Mouse (Mus musculus) gonadal fat pad, adult 2 months (tissue): ENCODE data around the gene Zdbf2. TPM values are rescaled to one million over a fixed set of nuclear protein-coding genes. Genes with fewer than 3 reads are reported as not detected.

Experiments used
- DNase-seq: peaks from one replicate; pipeline ENCODE4 v3.0.0-alpha.2; 2012; ENCODE audit warnings: low read depth
- polyA plus RNA-seq: library from polyadenylated mRNA; depleted of rRNA; stranded (reverse); fragments of >200 nt; gene quantifications from 2 replicates; pipeline ENCODE4 v1.2.3, GENCODE M21; 2012; rRNA removed

The Zdbf2 gene
- 0.14 and 0.32 TPM in 2 replicates for polyA plus RNA-seq

DNA sequence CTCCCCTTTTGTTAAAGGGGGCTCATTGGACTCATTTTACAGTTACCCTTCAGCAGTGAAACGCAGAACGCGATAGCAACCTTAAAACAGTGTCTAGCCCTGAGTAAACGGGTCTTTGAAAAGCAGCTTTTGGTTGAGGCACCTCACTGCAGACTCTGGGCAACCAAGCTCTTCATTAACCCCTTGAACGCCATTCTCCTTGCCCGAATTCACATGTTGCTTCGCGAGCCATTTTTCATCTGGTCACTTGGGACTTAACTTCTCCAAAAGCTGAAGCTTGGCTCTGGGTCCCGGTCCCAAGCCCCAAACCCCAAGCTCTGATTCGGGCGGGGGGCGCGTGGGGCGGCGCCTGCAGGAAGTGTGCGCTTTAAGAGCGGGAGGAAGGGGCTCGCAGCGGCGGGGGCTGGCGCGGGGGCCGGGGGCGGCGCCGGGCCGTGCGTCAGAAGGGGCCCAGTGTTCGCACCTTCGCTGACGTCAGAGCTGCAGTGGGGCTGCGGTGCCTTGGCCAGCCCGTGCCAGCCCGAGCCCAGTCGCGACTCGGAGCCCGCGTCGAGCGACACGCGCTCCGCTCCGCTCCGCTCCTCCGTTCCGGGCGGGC, at the start of gene Zdbf2:
Gene Zdbf2 (plus strand): TSS at position 525 of the 598 bp plus-strand sequence.
- DNase-seq = no peak

DNA sequence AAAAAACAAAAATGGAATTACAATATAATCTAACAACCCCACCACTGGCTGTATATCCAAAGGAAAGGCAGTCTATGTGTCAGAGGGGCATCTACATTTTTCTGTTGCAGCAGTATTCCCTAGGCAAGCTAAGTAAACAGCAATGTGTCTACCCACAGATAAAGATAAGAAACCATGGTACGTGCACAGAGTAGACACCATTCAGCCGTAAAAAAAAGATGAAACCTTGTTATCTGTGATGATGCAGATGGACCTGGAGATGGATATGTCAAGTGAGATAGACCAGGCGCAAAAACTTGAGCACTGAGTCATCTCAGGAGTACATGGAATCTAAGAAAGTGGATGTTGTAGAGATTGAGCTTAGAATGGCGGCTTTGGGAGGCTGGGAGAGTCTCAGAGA, 48.1 kb upstream of the Zdbf2 start:
- no peak for DNase-seq

DNA sequence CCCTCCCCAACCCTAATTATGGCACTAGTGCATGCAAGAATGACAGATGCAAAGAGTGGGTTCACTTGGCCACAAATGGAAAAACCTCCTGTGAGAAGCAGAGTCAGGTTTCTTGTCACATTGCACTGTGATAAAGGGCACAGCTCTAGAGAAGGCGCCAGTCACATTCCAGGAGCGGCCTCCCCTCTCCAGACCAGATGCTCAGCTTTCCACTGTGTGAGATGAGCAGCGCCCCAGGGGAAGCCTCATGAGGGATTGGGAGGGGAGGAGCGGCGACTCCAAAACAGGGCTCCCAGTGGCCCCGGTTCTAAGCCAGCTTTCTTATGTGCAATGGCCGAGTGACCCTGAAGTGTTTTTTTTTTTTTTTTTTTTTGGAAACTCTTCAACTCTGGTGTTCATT, 47.2 kb upstream of the Zdbf2 start:
- no peak for DNase-seq

DNA sequence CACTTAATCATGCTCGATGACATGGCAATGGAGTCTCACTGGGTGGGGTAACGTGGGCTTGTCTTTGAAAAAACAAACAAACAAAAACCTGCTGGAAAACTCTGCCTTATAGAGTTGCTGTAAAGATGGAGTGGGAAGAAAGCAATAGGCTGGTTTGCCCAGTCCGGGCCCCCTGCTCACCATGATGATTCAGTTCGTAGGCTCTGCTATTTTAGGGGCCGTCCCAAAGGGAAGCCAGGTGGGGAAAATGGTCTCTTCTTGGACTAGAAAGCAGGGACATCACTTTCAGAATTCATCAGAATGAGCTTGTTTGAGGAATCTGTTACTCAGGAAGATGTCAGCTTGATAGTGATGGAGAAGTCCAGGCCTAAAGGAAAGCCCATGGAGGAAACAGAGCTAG, 45.8 kb upstream of the Zdbf2 start:
- DNase-seq = no peak

DNA sequence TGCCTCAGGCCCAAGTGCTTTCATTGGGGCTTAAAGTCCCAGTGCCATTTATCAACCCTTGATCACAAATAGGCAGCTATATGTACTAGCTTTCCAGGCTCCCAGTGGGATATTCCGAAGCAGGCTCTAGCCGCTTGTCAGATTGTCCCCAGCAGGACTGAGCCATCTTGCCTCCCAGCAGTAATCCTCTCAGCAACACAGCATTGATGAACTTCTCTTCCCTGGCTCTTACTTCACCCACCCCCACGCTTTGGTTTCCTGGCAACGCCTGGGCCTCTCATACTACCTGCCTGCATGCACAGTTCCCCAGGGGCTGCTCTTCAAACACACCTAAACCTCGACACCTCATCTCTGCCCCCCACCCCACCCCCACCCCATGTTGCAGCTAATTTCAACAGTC, 35.7 kb upstream of the Zdbf2 start:
- DNase-seq = no peak

DNA sequence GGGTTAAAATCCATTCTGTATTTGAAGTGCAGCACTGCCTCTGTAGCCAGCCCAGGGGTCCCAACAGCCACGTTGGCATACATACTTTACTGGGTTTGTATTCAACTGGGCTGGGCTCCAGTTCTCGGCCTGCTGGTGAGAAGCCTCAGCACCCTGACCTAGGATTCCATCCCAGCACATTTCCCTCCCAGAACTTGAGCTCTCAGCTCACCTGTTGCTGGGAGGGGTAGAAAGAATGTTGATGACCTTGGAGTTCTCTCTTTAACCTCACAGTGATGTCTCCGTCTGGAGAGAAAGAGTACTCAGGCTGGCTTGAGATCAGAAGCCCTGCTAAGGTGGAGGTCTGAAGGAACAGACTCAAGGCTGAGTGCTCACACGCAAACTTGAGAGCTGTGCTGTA, 33.8 kb upstream of the Zdbf2 start:
- DNase-seq = no peak

GRCm38 (mm10) chr1:63239751-63240150, 33.3 kb upstream of the Zdbf2 start:
- DNase-seq = no peak

GRCm38 (mm10) chr1:63243854-63244253, 29.2 kb upstream of the Zdbf2 start:
- DNase-seq = no peak

- no peak for DNase-seq
Measured at GRCm38 (mm10) chr1:63246862-63247521, 26.1 kb upstream of the Zdbf2 start.

GRCm38 (mm10) chr1:63247831-63248359, 25.2 kb upstream of the Zdbf2 start:
- DNase-seq = no peak

DNA sequence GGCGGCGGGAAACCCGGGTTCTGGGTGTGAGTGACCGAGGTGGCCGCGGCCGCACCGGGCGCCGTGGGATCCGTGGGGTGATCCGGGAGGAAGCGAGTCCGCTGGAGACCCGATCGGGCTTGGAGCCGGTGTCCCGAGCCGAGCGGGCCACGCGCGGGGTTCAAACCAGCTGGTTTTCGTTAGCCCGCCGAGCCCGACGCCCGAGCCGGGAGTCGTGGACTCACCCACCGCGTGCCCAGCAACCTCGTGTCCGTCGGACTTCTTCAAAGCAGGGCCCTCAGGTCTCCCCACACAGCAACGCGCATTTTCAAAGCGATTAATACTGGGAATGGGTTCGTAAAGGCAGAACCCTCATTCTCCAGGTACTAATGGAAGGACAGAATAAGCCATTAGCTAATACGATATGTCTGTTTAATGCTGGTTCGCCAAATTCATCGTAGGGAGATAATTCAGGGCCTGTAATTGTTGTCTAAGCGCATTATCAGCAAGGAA, 24.7 kb upstream of the Zdbf2 start:
- no peak for DNase-seq

DNA sequence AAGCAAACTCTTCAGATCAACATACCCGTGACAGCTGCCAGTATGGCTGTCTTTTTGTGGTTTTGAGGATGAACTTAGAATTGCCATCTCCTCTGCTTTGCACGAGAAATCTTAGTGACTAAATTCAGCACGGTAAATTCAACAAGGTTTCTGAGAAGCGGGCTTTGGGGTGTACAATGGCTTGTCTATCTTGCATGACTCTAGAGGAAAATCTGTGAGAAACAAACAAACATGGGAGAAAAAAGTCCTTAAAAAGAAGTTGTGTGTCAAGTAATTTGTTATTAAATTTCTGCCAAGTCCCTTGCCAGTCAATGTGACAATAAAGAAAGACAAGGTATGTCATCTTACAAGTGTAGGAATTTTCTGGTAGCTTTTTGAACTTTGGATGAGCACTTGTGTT, 23.8 kb upstream of the Zdbf2 start:
- DNase-seq = no peak

DNA sequence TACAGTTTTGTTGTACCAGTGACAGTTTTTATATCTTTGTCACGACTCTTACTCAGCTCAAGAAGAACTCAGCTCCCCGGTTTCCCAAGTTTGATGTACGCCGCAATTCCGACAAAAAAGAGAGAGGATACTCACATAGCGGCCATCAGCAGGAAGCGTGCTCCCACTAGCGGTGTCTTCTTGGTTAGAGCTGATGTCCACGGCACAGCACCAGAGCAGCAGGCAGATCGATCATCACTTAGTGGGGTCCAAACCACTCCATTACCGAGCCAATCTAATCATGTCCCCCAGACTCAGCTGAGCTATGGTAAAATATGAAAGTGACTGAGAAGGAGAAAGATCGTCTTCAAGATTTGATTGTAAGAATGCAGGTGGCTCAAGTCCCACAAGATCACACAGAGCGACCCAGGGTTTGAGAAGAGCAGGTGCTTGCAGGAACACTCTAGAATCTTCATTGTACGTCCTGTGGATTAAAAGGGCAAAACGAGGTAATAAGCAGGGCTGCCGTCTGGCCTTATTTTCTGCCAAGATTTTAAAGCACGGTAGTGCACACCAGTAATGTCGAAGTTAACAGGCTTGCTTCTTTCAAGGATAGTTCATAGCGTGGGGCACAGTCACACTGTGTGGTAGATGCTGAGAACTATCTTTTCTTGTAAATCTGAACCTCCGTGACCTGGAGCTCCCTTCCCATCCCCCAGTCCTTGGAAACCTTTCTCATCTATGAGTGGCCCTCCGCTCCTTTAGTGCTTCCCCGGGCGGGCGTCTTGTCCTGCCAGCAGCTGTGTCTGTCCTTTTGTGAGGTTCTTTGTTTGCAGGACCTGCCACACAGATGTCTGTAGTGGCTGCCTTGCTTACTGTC, 20.5 kb upstream of the Zdbf2 start:
- no peak for DNase-seq

GRCm38 (mm10) chr1:63253291-63253690, 19.8 kb upstream of the Zdbf2 start:
- no peak for DNase-seq

GRCm38 (mm10) chr1:63255101-63255500, 18.0 kb upstream of the Zdbf2 start:
- no peak for DNase-seq

DNA sequence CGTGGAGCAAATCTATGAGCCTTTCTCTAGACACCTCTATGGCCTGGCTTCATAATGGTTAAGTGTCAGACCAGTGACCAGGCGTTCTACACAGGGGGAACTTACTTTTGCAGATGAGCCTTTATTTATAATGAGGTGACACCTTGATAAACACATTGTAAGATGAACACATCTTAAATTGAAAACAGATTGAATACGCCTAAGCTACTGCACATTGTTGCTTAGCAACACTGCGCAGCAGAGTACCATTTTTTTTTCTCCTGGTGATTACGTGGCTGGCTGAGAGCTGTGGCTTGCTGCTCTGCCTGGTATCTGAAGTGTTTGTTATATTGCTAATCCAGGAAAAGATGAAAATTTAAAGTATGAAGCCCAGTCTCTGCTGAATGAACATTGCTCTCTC, 17.0 kb upstream of the Zdbf2 start:
- no peak for DNase-seq

DNA sequence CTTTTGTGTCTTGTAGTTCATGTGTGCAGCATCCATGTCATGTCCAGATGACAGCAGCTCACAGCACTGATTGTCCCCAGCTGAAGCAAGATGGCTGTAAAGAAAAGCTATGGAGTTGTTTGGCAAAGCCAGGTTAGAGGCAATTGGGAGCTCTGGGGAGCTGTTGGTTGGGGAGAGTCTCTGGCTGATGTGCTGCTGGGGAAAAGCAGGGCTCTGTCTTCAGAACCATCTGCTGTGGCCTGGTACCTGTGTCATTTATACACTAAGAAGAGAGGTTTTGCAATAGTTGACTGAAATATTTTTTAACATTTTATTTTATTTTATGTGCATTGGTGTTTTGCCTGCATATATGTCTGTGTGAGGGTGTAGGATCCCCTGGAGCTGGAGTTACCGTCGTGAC, 14.6 kb upstream of the Zdbf2 start:
- no peak for DNase-seq

GRCm38 (mm10) chr1:63259271-63259830, 13.7 kb upstream of the Zdbf2 start:
- no peak for DNase-seq

DNA sequence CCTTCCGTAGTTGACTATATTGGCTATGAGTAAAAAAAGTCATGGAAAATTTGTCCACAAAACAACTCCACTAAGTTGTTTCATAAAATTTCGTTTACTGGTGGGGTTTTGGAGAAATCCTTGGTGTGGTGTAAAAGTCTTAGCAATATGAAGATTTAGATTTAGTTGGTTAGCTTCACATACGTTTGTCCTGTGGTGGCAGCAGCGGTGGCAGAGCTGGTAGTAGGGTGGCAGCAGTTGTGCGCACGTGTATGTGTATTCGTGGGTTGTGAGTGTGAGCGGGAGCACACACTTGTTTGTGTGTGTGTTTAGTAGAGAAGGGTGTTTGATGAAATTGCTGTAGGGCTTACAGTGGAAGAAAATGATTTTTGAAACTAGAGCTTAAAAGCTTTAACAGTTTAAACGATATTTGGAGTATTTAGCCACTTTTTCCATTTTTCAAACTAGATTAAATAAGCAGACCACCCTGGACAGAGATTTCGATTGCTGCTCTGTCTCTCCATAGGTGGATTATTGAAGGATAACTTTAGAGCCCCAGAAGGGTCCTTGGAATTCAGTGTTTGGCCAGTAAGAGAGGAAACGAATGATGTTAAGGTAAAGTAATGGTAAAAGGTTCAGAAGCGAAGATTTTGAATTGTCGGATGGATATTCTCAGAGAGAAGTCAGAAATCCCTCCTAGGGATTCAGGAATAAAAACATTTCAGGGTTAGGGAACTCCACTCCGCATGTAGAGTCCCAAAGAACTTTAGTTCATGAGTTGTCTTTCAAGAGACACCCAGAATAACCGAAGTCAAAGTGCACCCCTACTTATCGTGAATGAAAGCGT, 12.9 kb upstream of the Zdbf2 start:
- no peak for DNase-seq

DNA sequence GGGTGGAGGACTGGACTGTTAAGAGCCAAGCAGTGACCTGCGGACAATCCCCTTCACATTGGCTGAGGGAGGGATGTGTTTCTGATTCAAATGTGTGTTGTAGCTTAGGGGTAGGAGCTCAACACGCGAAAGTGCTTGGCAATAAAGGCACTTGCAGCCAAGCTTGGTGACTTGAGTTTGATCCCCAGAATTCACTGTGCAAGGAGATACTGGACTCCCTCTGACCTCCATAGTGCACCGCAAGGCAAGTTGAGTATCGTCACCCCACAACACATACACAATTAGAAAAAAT, 12.4 kb upstream of the Zdbf2 start:
- no peak for DNase-seq

- no peak for DNase-seq
Measured at GRCm38 (mm10) chr1:63261041-63261590, 11.9 kb upstream of the Zdbf2 start.
